Mouse (Mus musculus) small intestine, adult 2 months (tissue): ENCODE data around the gene Pus3.

Experiments
- CTCF ChIP-seq: fragments of 200-500 bp; IDR thresholded peaks from 2 replicates; pipeline ENCODE4 v1.5.1; 2012; ENCODE audit warnings: low read depth, mild to moderate bottlenecking, control low read depth, inconsistent platforms, low read length, moderate library complexity, mixed read lengths; ENCODE audit not compliant: insufficient replicate concordance, insufficient read length; ENCODE audit errors: extremely low read depth
- POLR2A ChIP-seq: fragments of 200-500 bp; IDR thresholded peaks from 2 replicates; pipeline ENCODE4 v1.6.1; 2012; ENCODE audit warnings: low read depth, mild to moderate bottlenecking, control low read depth, inconsistent platforms, low read length, moderate library complexity

- TF ChIP-seq POLR2A = no peak
- TF ChIP-seq CTCF = no peak
Observed at GRCm38 (mm10) chr9:35522821-35523515, 35.4 kb upstream of the Pus3 start.
